Mouse (Mus musculus): ENCODE data around the gene Kat5.

GRCm38 (mm10) chr19:5554212-5554611 lies 55.8 kb downstream of the Kat5 start:
- TF ChIP-seq GATA1 (IDR thresholded peaks at IDR 0.05; ENCODE audit: borderline replicate concordance, low read length) (no peak), FLI1 (IDR thresholded peaks at IDR 0.05; ENCODE audit: low read length) (no peak)
